In genomic region chr2:58742026-58742425, GRCm38 (mm10) we compare ENCODE assay signal across 35 mouse cellular contexts.
"Had no signal": no experiment of that assay in that cellular context is flagged by ENCODE, and none has a peak within 500 bp of the region (broad histone marks: within the 10 kb centered on the region; RNA-seq: fewer than 3 reads in every experiment).

No protein-coding gene starts in this region.

- H3K4me3 ChIP-seq: heart, adult 2 months; heart, embryonic 10.5 days; heart, embryonic 12.5 days; heart, embryonic 13.5 days; heart, embryonic 15.5 days; hindbrain, embryonic 10.5 days; hindbrain, embryonic 12.5 days; hindbrain, embryonic 13.5 days; hindbrain, embryonic 15.5 days; intestine, embryonic 15.5 days; kidney, embryonic 15.5 days; layer of hippocampus, adult 2 months had no signal

- H3K27ac ChIP-seq: heart, adult 2 months; heart, embryonic 10.5 days; heart, embryonic 13.5 days; heart, embryonic 15.5 days; hindbrain, embryonic 10.5 days; hindbrain, embryonic 12.5 days; hindbrain, embryonic 13.5 days; hindbrain, embryonic 14.5 days; hindbrain, embryonic 15.5 days; hindbrain, postnatal 0 days; intestine, embryonic 15.5 days; kidney, embryonic 15.5 days; kidney, postnatal 0 days; layer of hippocampus, adult 2 months had no signal

- H3K36me3 ChIP-seq: heart, embryonic 10.5 days; heart, embryonic 12.5 days; heart, embryonic 13.5 days; heart, embryonic 15.5 days; hindbrain, embryonic 10.5 days; hindbrain, embryonic 12.5 days; hindbrain, embryonic 13.5 days; hindbrain, embryonic 15.5 days; intestine, embryonic 15.5 days; kidney, embryonic 15.5 days had no signal

- DNase-seq: heart, adult 2 months; heart, postnatal 10 days; heart, postnatal 14 days; heart, postnatal 36 days; heart, postnatal 4 days; kidney, adult 11 months; kidney, adult 18-20 months; kidney, adult 2 months; kidney, adult 8-10 months; kidney, adult 9 months; kidney, postnatal 10 days; kidney, postnatal 14 days; kidney, postnatal 25 days; kidney, postnatal 36 days; kidney, postnatal 4 days; layer of hippocampus, adult 9-11 months had no signal

- H3K27me3 ChIP-seq: heart, embryonic 12.5 days; heart, embryonic 13.5 days; heart, embryonic 15.5 days; hindbrain, embryonic 12.5 days; hindbrain, embryonic 13.5 days; hindbrain, embryonic 15.5 days; intestine, embryonic 15.5 days; kidney, embryonic 15.5 days had no signal

- H3K4me1 ChIP-seq: heart, embryonic 10.5 days; heart, embryonic 15.5 days; hindbrain, embryonic 10.5 days; hindbrain, embryonic 12.5 days; hindbrain, embryonic 13.5 days; hindbrain, embryonic 15.5 days; intestine, embryonic 15.5 days; kidney, embryonic 15.5 days had no signal

- ATAC-seq: hindbrain, embryonic 16.5 days; hindbrain, postnatal 0 days; inflammation-experienced regulatory T-cells, adult 6 months; intestine, embryonic 15.5 days; intestine, embryonic 16.5 days; intestine, postnatal 0 days had no signal

- H3K9me3 ChIP-seq: heart, embryonic 10.5 days; heart, embryonic 12.5 days; heart, embryonic 13.5 days; heart, embryonic 15.5 days; hindbrain, embryonic 10.5 days; hindbrain, embryonic 12.5 days; hindbrain, embryonic 13.5 days; hindbrain, embryonic 15.5 days; intestine, embryonic 15.5 days; kidney, embryonic 15.5 days had no signal

- H3K9ac ChIP-seq: heart, embryonic 12.5 days; heart, embryonic 13.5 days; heart, embryonic 15.5 days; hindbrain, embryonic 12.5 days; hindbrain, embryonic 13.5 days; hindbrain, embryonic 14.5 days; hindbrain, embryonic 15.5 days; intestine, embryonic 15.5 days; kidney, embryonic 15.5 days had no signal

- H3K4me2 ChIP-seq: heart, embryonic 11.5 days; heart, embryonic 12.5 days; heart, embryonic 13.5 days; heart, embryonic 15.5 days; hindbrain, embryonic 12.5 days; hindbrain, embryonic 13.5 days; hindbrain, embryonic 14.5 days; hindbrain, embryonic 15.5 days; intestine, embryonic 15.5 days; kidney, embryonic 15.5 days had no signal
